Mouse (Mus musculus) lung, postnatal 0 days (tissue): ENCODE results near the gene Prap1. TPM values are rescaled to one million over a fixed set of nuclear protein-coding genes. Genes with fewer than 3 reads are reported as not detected.

Source experiments
- ATAC-seq: fragments of 200-750 bp; cut with Nextera tagmentation; 2 replicates; pipeline ENCODE4 v1.8.0; 2017; ENCODE audit warnings: moderate library complexity
- DNase-seq: peaks from one replicate; pipeline ENCODE4 v3.0.0-alpha.2; 2016; ENCODE audit warnings: low spot score
- H3K27ac ChIP-seq: fragments of 300-500 bp; sonication (generic); 2 replicates; pipeline ENCODE4 v1.5.1; 2014; ENCODE audit warnings: antibody characterized with exemption, mild to moderate bottlenecking, low read length, mixed read lengths
- H3K27me3 ChIP-seq: fragments of 300-500 bp; sonication (generic); replicated peaks from 2 replicates; pipeline ENCODE4 v1.6.1; 2014; ENCODE audit warnings: low read length, mixed read lengths; ENCODE audit not compliant: insufficient read depth
- H3K36me3 ChIP-seq: fragments of 300-500 bp; sonication (generic); 2 replicates; pipeline ENCODE4 v1.6.1; 2014; ENCODE audit warnings: low read length, mixed read lengths; ENCODE audit not compliant: insufficient read depth
- H3K4me1 ChIP-seq: fragments of 300-500 bp; sonication (generic); 2 replicates; pipeline ENCODE4 v1.6.1; 2014; ENCODE audit warnings: antibody characterized with exemption, low read depth, low read length, mixed read lengths; ENCODE audit not compliant: insufficient read depth
- H3K4me2 ChIP-seq: fragments of 300-500 bp; sonication (generic); replicated peaks from 2 replicates; pipeline ENCODE4 v1.6.1; 2014; ENCODE audit warnings: low read depth, mild to moderate bottlenecking, low read length, moderate library complexity, mixed read lengths
- H3K4me3 ChIP-seq: fragments of 300-500 bp; sonication (generic); 2 replicates; pipeline ENCODE4 v1.5.1; 2014; ENCODE audit warnings: low read depth, low read length
- H3K9ac ChIP-seq: fragments of 300-500 bp; sonication (generic); replicated peaks from 2 replicates; pipeline ENCODE4 v1.6.1; 2014; ENCODE audit warnings: low read depth, mild to moderate bottlenecking
- H3K9me3 ChIP-seq: fragments of 300-500 bp; sonication (generic); 2 replicates; pipeline ENCODE4 v1.6.1; 2016; ENCODE audit warnings: low read length, mixed read lengths
- CTCF ChIP-seq: IDR thresholded peaks from 2 replicates; pipeline ENCODE4 v1.5.1; 2016; ENCODE audit warnings: antibody characterized with exemption, mild to moderate bottlenecking
- EP300 ChIP-seq: IDR thresholded peaks from 2 replicates; pipeline ENCODE4 v1.6.1; 2016; ENCODE audit warnings: antibody characterized with exemption, mild to moderate bottlenecking, control low read depth
- WGBS: fragments of 180-500 bp; shearing (Covaris S2); extraction: QIAGEN DNeasy Blood & Tissue Kit; methylation state at CpG from one replicate; pipeline ENCODE4 v1.1.7; 2014; 5-methylcytosine and 5-hydroxymethylcytosine counted together
- polyA plus RNA-seq: library from polyadenylated mRNA; unstranded; fragments of >200 nt; fragmentation: Nextera tagmentation; extraction: Ambion mirVana; gene quantifications from 2 replicates; pipeline ENCODE4 v1.2.1, GENCODE M21; 2015

The Prap1 gene
- polyA plus RNA-seq, result not detected in 2 replicates

GRCm38 (mm10) chr7:140092924-140093528 is at the start of gene Prap1:
Gene Prap1, plus strand, starts transcription at chr7:140093395.
- no peak within 1 kb of the TSS for H3K9ac ChIP-seq
- 63% methylated on average over 5 of the region's 5 CpGs for whole genome bisulfite sequencing
- no peak within 1 kb of the TSS for H3K27ac ChIP-seq
- no peaks in the 10 kb centered on the region for H3K4me1 ChIP-seq
- TF ChIP-seq EP300 (no peak), CTCF (no peak)
- H3K27me3 ChIP-seq, result no peaks in the 10 kb centered on the region
- DNase-seq, result no peak
- no peaks in the 10 kb centered on the region for H3K9me3 ChIP-seq
- no peak for ATAC-seq
- H3K36me3 ChIP-seq, result no peaks in the 10 kb centered on the region
- no peak within 1 kb of the TSS for H3K4me3 ChIP-seq
- no peak within 1 kb of the TSS for H3K4me2 ChIP-seq

DNA sequence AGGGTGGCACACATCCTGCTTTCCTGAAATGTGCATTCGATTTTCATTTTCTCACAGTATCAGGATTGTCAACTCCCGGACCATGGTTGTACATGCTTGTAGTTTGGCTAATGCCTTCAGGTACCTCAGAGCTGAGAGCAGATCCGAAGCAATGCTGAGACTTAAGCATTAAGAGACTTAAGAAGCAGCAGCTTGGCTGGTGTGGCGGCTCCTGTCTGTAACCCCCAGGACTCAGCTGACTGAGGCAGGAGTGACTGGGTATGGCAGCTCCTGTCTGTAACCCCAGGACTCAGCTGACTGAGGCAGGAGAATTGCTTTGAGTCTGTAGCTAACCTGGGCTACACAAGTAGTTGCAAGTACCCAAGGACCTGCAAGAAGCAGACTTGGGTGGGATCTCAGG is 47.6 kb upstream of the Prap1 start:
- no peak for DNase-seq
- WGBS, result 65% methylated on average over 4 of the region's 4 CpGs
- Histone ChIP-seq H3K4me3 (no peak overlapping the region), H3K9me3 (no peaks in the 10 kb centered on the region), H3K27ac (no peak overlapping the region), H3K9ac (no peak overlapping the region), H3K27me3 (peaks cover 47% of the 10 kb centered on the region), H3K4me2 (no peak overlapping the region), H3K36me3 (no peaks in the 10 kb centered on the region), H3K4me1 (0 out of 2 replicates have a peak, but pooled peaks cover 2% of the 10 kb centered on the region)
- ATAC-seq, result no peak
- TF ChIP-seq CTCF (no peak), EP300 (no peak)

DNA sequence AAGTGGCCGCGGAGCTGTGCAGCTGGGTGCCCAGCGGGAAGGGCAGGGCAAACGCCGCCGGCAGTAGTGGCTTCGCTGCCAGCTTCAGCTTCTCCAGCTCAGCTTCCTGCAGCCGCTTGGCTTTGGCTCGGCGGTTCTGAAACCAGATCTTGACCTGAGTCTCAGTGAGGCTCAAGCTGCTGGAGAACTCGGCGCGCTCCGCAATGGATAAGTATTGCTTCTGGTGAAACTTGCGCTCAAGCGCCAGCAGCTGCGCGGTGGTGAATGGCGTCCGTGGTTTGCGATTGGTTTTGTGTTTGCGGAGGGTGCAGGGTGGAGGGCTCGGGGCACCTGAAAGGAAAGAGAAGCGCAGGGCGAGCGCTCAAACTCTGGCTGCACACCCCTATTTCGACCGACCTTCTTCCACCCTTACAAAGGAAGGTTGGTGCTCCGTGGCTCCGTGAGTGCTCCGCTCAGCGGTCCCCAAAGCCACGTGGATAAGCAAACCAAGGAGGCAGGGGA is 45.3 kb upstream of the Prap1 start:
- Histone ChIP-seq H3K36me3 (no peaks in the 10 kb centered on the region), H3K4me2 (peak overlapping the region; percentile 47), H3K9ac (no peak overlapping the region), H3K4me1 (0 out of 2 replicates have a peak, but pooled peaks cover 2% of the 10 kb centered on the region), H3K9me3 (no peaks in the 10 kb centered on the region), H3K4me3 (peak overlapping the region; percentile 25), H3K27ac (no peak overlapping the region), H3K27me3 (peaks cover 56% of the 10 kb centered on the region)
- ATAC-seq (no peak), DNase-seq (no peak)
- WGBS, result 2% methylated on average over 33 of the region's 33 CpGs
- no peak for TF ChIP-seq EP300
- no peak for TF ChIP-seq CTCF

DNA sequence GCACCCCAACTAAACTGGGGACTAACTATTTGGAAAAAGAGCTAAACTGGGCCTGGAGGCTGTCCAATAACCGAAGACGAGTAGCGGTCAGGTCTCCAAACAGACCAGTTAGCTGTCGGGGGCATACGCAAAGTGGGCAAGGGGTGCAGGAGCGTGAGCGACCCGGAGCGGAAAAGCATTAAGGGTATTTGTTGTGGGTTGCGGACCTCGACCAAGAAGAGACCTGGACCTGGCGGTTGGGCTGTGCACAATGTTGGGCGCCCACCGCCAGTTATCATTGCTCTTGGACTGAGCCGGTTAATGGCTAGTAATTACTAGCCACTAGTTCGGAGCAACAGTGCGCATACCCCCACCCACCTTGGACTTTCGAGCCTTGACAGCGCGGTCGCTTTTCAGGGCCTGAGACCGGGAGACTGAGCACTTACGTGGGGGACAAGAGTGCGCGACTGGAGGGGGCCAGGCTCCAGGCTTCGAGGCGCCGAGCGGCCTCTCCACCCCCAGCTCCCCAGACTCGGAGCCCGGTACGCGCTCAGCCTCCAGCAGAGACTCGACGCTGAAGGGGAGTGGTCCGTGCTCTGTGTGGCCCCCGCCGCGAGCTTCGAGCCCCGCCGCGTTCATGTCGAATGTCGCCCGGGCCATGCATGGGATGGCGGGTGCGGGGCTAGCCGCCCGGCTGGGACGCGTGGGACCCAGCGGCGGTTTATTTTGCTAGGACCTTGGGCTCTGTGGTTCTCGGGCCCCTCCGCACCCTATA is 44.7 kb upstream of the Prap1 start, which contains the start of gene Msx3:
Gene Msx3, minus strand, starts transcription at position 729 of the 754 bp plus-strand sequence.
- WGBS, result 2% methylated on average over 52 of the region's 56 CpGs
- no peak for TF ChIP-seq CTCF
- no peak within 1 kb of the TSS for H3K9ac ChIP-seq
- no peaks in the 10 kb centered on the region for H3K9me3 ChIP-seq
- peak within 1 kb of the TSS; percentile 72 for H3K4me2 ChIP-seq
- ATAC-seq (peak; percentile 25), DNase-seq (no peak)
- peaks cover 56% of the 10 kb centered on the region for H3K27me3 ChIP-seq
- H3K4me3 ChIP-seq, result peak within 1 kb of the TSS; percentile 44
- H3K4me1 ChIP-seq, result 0 out of 2 replicates have a peak, but pooled peaks cover 2% of the 10 kb centered on the region
- no peaks in the 10 kb centered on the region for H3K36me3 ChIP-seq
- H3K27ac ChIP-seq, result no peak within 1 kb of the TSS

DNA sequence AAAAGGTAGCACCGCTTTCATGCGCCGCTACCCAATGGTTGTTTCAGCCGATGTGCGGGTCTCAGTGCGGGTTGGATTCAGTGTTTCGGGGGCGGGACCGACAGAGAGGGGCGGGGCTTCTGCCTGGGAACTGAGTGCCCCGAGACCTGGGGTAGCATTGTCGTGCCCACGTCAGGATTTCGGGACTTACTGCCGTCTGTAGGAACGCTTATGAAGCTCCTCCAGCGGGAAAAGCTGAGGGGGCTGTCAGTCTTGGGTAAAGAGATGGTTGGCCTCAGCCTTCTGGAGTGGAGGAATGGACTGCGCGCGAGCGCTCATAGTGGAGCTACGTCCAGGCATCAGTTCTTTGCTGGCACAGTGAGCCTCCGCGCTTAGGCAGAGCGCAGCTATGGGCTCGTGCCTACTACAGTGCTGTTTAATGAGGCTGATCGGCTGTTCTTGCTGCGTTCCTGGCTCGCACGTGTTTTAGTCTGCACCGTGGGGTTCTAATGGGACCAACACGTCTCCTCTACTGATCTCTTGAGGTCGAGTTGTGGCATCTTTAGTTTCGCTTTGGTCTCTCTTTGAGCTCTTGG is 44.0 kb upstream of the Prap1 start:
- Histone ChIP-seq H3K9ac (no peak overlapping the region), H3K36me3 (no peaks in the 10 kb centered on the region), H3K4me2 (peak overlapping the region; percentile 72), H3K4me3 (peak overlapping the region; percentile 44), H3K27me3 (peaks cover 56% of the 10 kb centered on the region), H3K9me3 (no peaks in the 10 kb centered on the region), H3K4me1 (0 out of 2 replicates have a peak, but pooled peaks cover 2% of the 10 kb centered on the region), H3K27ac (no peak overlapping the region)
- peak; percentile 46; the same call in 1 of the 2 replicates for ATAC-seq
- peak; percentile 35 for DNase-seq
- under 1% methylated on average over 34 of the region's 34 CpGs for WGBS
- TF ChIP-seq CTCF (peak; percentile 12; the same call in 1 of the 2 replicates), EP300 (no peak)

- Histone ChIP-seq H3K4me2 (no peak overlapping the region), H3K27ac (no peak overlapping the region), H3K4me1 (0 out of 2 replicates have a peak, but pooled peaks cover 6% of the 10 kb centered on the region), H3K27me3 (peaks cover 53% of the 10 kb centered on the region), H3K4me3 (no peak overlapping the region), H3K36me3 (no peaks in the 10 kb centered on the region), H3K9ac (no peak overlapping the region), H3K9me3 (no peaks in the 10 kb centered on the region)
- no peak for DNase-seq
- no peak for TF ChIP-seq CTCF
- TF ChIP-seq EP300, result no peak
- 71% methylated on average over 4 of the region's 4 CpGs for whole genome bisulfite sequencing
- ATAC-seq, result no peak
Observed at GRCm38 (mm10) chr7:140054124-140054523, 39.1 kb upstream of the Prap1 start.
